Mouse (Mus musculus): Measurements from ENCODE around the gene Tmem45b.

- TF ChIP-seq CTCF (IDR thresholded peaks at IDR 0.05; ENCODE audit: borderline replicate concordance, insufficient read depth, low read depth, low read length) (no peak), POLR2A (IDR thresholded peaks at IDR 0.05; ENCODE audit: borderline replicate concordance, insufficient read depth, low read length) (no peak)
Measured at GRCm38 (mm10) chr9:31384786-31385499, 79.3 kb downstream of the Tmem45b start.

Measured in cerebellum, adult 2 months (tissue).